Mouse (Mus musculus): Measurements from ENCODE around the gene Msantd3. TPM values are rescaled to one million over a fixed set of nuclear protein-coding genes. Genes with fewer than 3 reads are reported as not detected.

Gene Msantd3
- total RNA-seq, 2 experiments from 2014 or later = 20.3 to 21.8 TPM

GRCm38 (mm10) chr4:48610251-48610650 is 70.5 kb downstream of the Msantd3 start:
- no peak for DNase-seq

Other genes starting within 250 kb of the Msantd3 start
- gene Tex10, start 66.5 kb upstream of the Msantd3 start, total RNA-seq (2021) = 10 to 100 TPM; 28.0 to 29.2 TPM
- 100 to 1,000 TPM; 125 to 137 TPM for gene Tmeff1, start 45.2 kb downstream of the Msantd3 start, total RNA-seq (2021)
- gene Cavin4, start 123.6 kb downstream of the Msantd3 start, total RNA-seq (2021) = 1 to 10 TPM; 1.6 to 2.6 TPM